Mouse (Mus musculus) kidney, postnatal 25 days (tissue): ENCODE data around the gene BC049730.
"Not testable (repeated sequence)": the region's sequence is repeated elsewhere in the genome, so short reads cannot be mapped to it uniquely, and the experiment has no call there.

Experiments used
- DNase-seq, 2 experiments: peaks; one replicate each; pipeline ENCODE4 v3.0.0; 2021; ENCODE audit warnings: mixed read lengths in 2 of 2

The BC049730 gene

GRCm38 (mm10) chr7:24708832-24709292, at the start of gene BC049730:
TSS of gene BC049730 (plus strand) at chr7:24709242.
- no peak for DNase-seq

- no peak for DNase-seq
Observed at GRCm38 (mm10) chr7:24659737-24660357, 49.2 kb upstream of the BC049730 start.

GRCm38 (mm10) chr7:24661118-24661904, 47.7 kb upstream of the BC049730 start:
- no peak for DNase-seq

GRCm38 (mm10) chr7:24662575-24662974, 46.5 kb upstream of the BC049730 start:
- peak; percentile 45 to 80 for DNase-seq

- no peak for DNase-seq
Observed at GRCm38 (mm10) chr7:24664301-24664700, 44.7 kb upstream of the BC049730 start.

- DNase-seq = no peak
Observed at GRCm38 (mm10) chr7:24664959-24665358, 44.1 kb upstream of the BC049730 start.

- no peak for DNase-seq
Observed at GRCm38 (mm10) chr7:24671944-24672439, 37.0 kb upstream of the BC049730 start.

GRCm38 (mm10) chr7:24676575-24676974, 32.5 kb upstream of the BC049730 start, which contains the start of gene Tex101:
TSS of gene Tex101 (minus strand) at chr7:24676675.
- no peak for DNase-seq

GRCm38 (mm10) chr7:24684121-24684520, 24.9 kb upstream of the BC049730 start:
- DNase-seq = not testable (repeated sequence)

GRCm38 (mm10) chr7:24687519-24687918, 21.5 kb upstream of the BC049730 start:
- DNase-seq = not testable (repeated sequence)

GRCm38 (mm10) chr7:24692693-24693092, 16.3 kb upstream of the BC049730 start:
- not testable (repeated sequence) for DNase-seq

- not testable (repeated sequence) for DNase-seq
Observed at GRCm38 (mm10) chr7:24697891-24698290, 11.2 kb upstream of the BC049730 start.

- DNase-seq = not testable (repeated sequence)
Observed at GRCm38 (mm10) chr7:24702841-24703240, 6.2 kb upstream of the BC049730 start.

- no peak for DNase-seq
Observed at GRCm38 (mm10) chr7:24715039-24715438, 6.0 kb downstream of the BC049730 start.

- DNase-seq = not testable (repeated sequence)
Observed at GRCm38 (mm10) chr7:24726808-24727207, 17.8 kb downstream of the BC049730 start, which contains the start of gene Gm4763. TSS of gene Gm4763 (minus strand) at chr7:24726908.

GRCm38 (mm10) chr7:24735970-24736670, 27.1 kb downstream of the BC049730 start:
- DNase-seq = peak; percentile 38 to 68

GRCm38 (mm10) chr7:24750695-24751094, 41.7 kb downstream of the BC049730 start:
- no peak for DNase-seq

- no peak for DNase-seq
Observed at GRCm38 (mm10) chr7:24751610-24752009, 42.6 kb downstream of the BC049730 start.

- no peak for DNase-seq
Observed at GRCm38 (mm10) chr7:24753476-24753875, 44.4 kb downstream of the BC049730 start.

GRCm38 (mm10) chr7:24758520-24758919, 49.5 kb downstream of the BC049730 start:
- DNase-seq = no peak

GRCm38 (mm10) chr7:24760211-24760610, 51.2 kb downstream of the BC049730 start, which contains the start of gene Cd177:
TSS of gene Cd177 (minus strand) at chr7:24760311.
- DNase-seq = no peak

- no peak for DNase-seq
Observed at GRCm38 (mm10) chr7:24761161-24761560, 52.1 kb downstream of the BC049730 start.

- DNase-seq = no peak
Observed at GRCm38 (mm10) chr7:24762574-24762973, 53.5 kb downstream of the BC049730 start.
